Mouse (Mus musculus) C2C12 (cell line): ENCODE data around the gene Mboat2. TPM values are rescaled to one million over a fixed set of nuclear protein-coding genes. Genes with fewer than 3 reads are reported as not detected.

Experiments used
- H3K27me3 ChIP-seq: one replicate; pipeline ENCODE4 v1.6.1; 2011; ENCODE audit not compliant: control insufficient read depth, insufficient read depth, insufficient read length
- H3K36me3 ChIP-seq: one replicate; pipeline ENCODE4 v1.6.1; 2011; ENCODE audit not compliant: control insufficient read depth, insufficient read depth
- H3K4me3 ChIP-seq: one replicate; pipeline ENCODE4 v1.5.1; 2011; ENCODE audit warnings: mild to moderate bottlenecking, control low read depth; ENCODE audit not compliant: poor library complexity, insufficient read depth, severe bottlenecking
- H3K79me2 ChIP-seq: one replicate; pipeline ENCODE4 v1.6.1; 2011; ENCODE audit not compliant: control insufficient read depth, insufficient read depth
- H3K79me3 ChIP-seq: one replicate; pipeline ENCODE4 v1.6.1; 2011; ENCODE audit warnings: low read depth, control low read depth
- H3ac ChIP-seq: one replicate; pipeline ENCODE3; 2011; ENCODE audit warnings: low read depth; ENCODE audit not compliant: control insufficient read depth, insufficient read length
- CEBPB ChIP-seq: IDR thresholded peaks from one replicate; pipeline ENCODE4 v1.6.1; 2011; ENCODE audit warnings: low read depth, mild to moderate bottlenecking, control low read depth, moderate library complexity
- CTCF ChIP-seq: IDR thresholded peaks from one replicate; pipeline ENCODE4 v1.5.1; 2011; ENCODE audit not compliant: control insufficient read depth, insufficient read depth, insufficient read length
- FOSL1 ChIP-seq: IDR thresholded peaks from one replicate; pipeline ENCODE4 v1.8.0; 2011; ENCODE audit warnings: mild to moderate bottlenecking, low read length; ENCODE audit not compliant: poor library complexity, insufficient read depth, severe bottlenecking
- MAX ChIP-seq: IDR thresholded peaks from one replicate; pipeline ENCODE4 v1.6.1; 2011; ENCODE audit warnings: mild to moderate bottlenecking, control low read depth
- MYOD1 ChIP-seq: IDR thresholded peaks from one replicate; pipeline ENCODE4 v1.6.1; 2011; ENCODE audit warnings: low read depth; ENCODE audit not compliant: control insufficient read depth, insufficient read length
- MYOG ChIP-seq: IDR thresholded peaks from one replicate; pipeline ENCODE4 v1.6.1; 2011; ENCODE audit not compliant: control insufficient read depth, insufficient read length; ENCODE audit errors: extremely low read depth
- USF1 ChIP-seq: IDR thresholded peaks from one replicate; pipeline ENCODE4 v1.6.1; 2011; ENCODE audit warnings: low read depth, mild to moderate bottlenecking, control low read depth, moderate library complexity
- polyA plus RNA-seq: library from polyadenylated mRNA; unstranded; fragments of >200 nt; fragmentation: generic; extraction: Trizol; gene quantifications from one replicate; pipeline ENCODE4 v1.2.1, GENCODE M21; 2012; ENCODE audit warnings: missing spikeins

Gene Mboat2
- polyA plus RNA-seq, 1 experiment = 3.7 TPM

- no peaks in the 10 kb centered on the region for H3K36me3 ChIP-seq
- no peaks in the 10 kb centered on the region for H3K79me3 ChIP-seq
- H3K27me3 ChIP-seq = no peaks in the 10 kb centered on the region
- no peaks in the 10 kb centered on the region for H3K79me2 ChIP-seq
- H3K4me3 ChIP-seq = no peak overlapping the region
- no peak overlapping the region for H3ac ChIP-seq
- no peak for TF ChIP-seq MYOD1
- TF ChIP-seq MAX = no peak
- TF ChIP-seq USF1 = no peak
- TF ChIP-seq CTCF = no peak
- TF ChIP-seq MYOG = no peak
- no peak for TF ChIP-seq FOSL1
- no peak for TF ChIP-seq CEBPB
Measured at GRCm38 (mm10) chr12:24925684-24926083, 95.0 kb downstream of the Mboat2 start.

GRCm38 (mm10) chr12:24928051-24928748, 97.5 kb downstream of the Mboat2 start:
- no peak overlapping the region for H3K4me3 ChIP-seq
- H3K79me3 ChIP-seq = no peaks in the 10 kb centered on the region
- H3K79me2 ChIP-seq = no peaks in the 10 kb centered on the region
- H3K27me3 ChIP-seq = no peaks in the 10 kb centered on the region
- no peaks in the 10 kb centered on the region for H3K36me3 ChIP-seq
- TF ChIP-seq USF1 (no peak), MYOG (no peak), MAX (no peak), CEBPB (no peak), MYOD1 (no peak), CTCF (no peak), FOSL1 (no peak)
- H3ac ChIP-seq = no peak overlapping the region

GRCm38 (mm10) chr12:24929043-24929442, 98.4 kb downstream of the Mboat2 start:
- TF ChIP-seq MYOD1 (no peak), CEBPB (no peak), USF1 (no peak), MAX (no peak), FOSL1 (no peak), MYOG (no peak), CTCF (no peak)
- H3K4me3 ChIP-seq = no peak overlapping the region
- no peaks in the 10 kb centered on the region for H3K79me2 ChIP-seq
- H3K27me3 ChIP-seq = no peaks in the 10 kb centered on the region
- no peaks in the 10 kb centered on the region for H3K36me3 ChIP-seq
- no peaks in the 10 kb centered on the region for H3K79me3 ChIP-seq
- no peak overlapping the region for H3ac ChIP-seq

GRCm38 (mm10) chr12:24930760-24931159, 100.1 kb downstream of the Mboat2 start:
- TF ChIP-seq FOSL1 = no peak
- no peak for TF ChIP-seq USF1
- TF ChIP-seq MYOD1 = no peak
- TF ChIP-seq CTCF = no peak
- no peak for TF ChIP-seq MAX
- TF ChIP-seq MYOG = no peak
- no peak for TF ChIP-seq CEBPB
- Histone ChIP-seq H3K36me3 (no peaks in the 10 kb centered on the region), H3ac (no peak overlapping the region), H3K79me3 (no peaks in the 10 kb centered on the region), H3K27me3 (no peaks in the 10 kb centered on the region), H3K4me3 (no peak overlapping the region), H3K79me2 (no peaks in the 10 kb centered on the region)

GRCm38 (mm10) chr12:24932120-24932519, 101.4 kb downstream of the Mboat2 start:
- H3K4me3 ChIP-seq = no peak overlapping the region
- H3K36me3 ChIP-seq = no peaks in the 10 kb centered on the region
- no peaks in the 10 kb centered on the region for H3K27me3 ChIP-seq
- H3K79me2 ChIP-seq = no peaks in the 10 kb centered on the region
- TF ChIP-seq MYOD1 (no peak), USF1 (no peak), CTCF (no peak), FOSL1 (no peak), MYOG (no peak), CEBPB (no peak)
- H3K79me3 ChIP-seq = no peaks in the 10 kb centered on the region
- no peak overlapping the region for H3ac ChIP-seq
